Mouse (Mus musculus): ENCODE data around the gene Akr1cl.
A peak's percentile ranks its signal among the peaks of the same experiment; 100 is the strongest.

The Akr1cl gene

DNA sequence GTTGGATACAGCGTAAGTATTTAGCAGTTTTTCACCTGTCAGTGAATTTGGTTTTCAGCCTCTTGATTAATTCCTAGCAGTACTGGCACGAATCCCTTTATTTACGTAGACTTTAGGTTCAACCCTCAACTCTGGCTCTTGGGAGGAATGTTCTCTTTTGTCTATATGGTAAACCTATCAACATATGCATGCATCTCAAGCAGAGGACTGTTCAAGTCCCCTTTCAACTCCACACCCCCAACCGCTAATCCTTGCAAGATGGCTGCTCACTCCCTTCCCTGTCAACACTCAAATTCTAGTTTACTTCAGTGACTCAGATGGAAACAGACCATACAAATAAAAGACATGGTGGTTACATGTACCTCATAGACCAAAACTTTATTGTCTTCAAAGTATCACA lies 19.8 kb downstream of the Akr1cl start:
- no peaks in the 10 kb centered on the region for H3K36me3 ChIP-seq (ENCODE audit: insufficient read depth, low read length)
- H3K4me3 ChIP-seq (replicated peaks; ENCODE audit: low read length) = no peak overlapping the region
- H3K27me3 ChIP-seq (ENCODE audit: insufficient read depth, low read length) = no peaks in the 10 kb centered on the region
- TF ChIP-seq NANOG (IDR thresholded peaks at IDR 0.05; ENCODE audit: borderline replicate concordance, low read length) (peak; percentile 24; the same call in 1 of the 2 replicates), CTCF (conservative IDR thresholded peaks at IDR 0.05; ENCODE audit: low read length) (no peak), POU5F1 (IDR thresholded peaks at IDR 0.05; ENCODE audit: borderline replicate concordance, low read length) (no peak)
- H3K9me3 ChIP-seq (ENCODE audit: low read length) = no peaks in the 10 kb centered on the region
- peaks cover 12% of the 10 kb centered on the region for H3K4me1 ChIP-seq (replicated peaks; ENCODE audit: low read depth, low read length)

GRCm38 (mm10) chr1:65010153-65010552 lies 22.4 kb downstream of the Akr1cl start:
- peak; percentile 76 for TF ChIP-seq CTCF (conservative IDR thresholded peaks at IDR 0.05; ENCODE audit: low read length)
- no peak for TF ChIP-seq NANOG (IDR thresholded peaks at IDR 0.05; ENCODE audit: borderline replicate concordance, low read length)
- Histone ChIP-seq H3K9me3 (ENCODE audit: low read length) (peaks cover 6% of the 10 kb centered on the region; the same call in 1 of the 2 replicates), H3K4me3 (replicated peaks; ENCODE audit: low read length) (no peak overlapping the region), H3K4me1 (replicated peaks; ENCODE audit: low read depth, low read length) (peaks cover 17% of the 10 kb centered on the region), H3K27me3 (ENCODE audit: insufficient read depth, low read length) (no peaks in the 10 kb centered on the region), H3K36me3 (ENCODE audit: insufficient read depth, low read length) (no peaks in the 10 kb centered on the region)

DNA sequence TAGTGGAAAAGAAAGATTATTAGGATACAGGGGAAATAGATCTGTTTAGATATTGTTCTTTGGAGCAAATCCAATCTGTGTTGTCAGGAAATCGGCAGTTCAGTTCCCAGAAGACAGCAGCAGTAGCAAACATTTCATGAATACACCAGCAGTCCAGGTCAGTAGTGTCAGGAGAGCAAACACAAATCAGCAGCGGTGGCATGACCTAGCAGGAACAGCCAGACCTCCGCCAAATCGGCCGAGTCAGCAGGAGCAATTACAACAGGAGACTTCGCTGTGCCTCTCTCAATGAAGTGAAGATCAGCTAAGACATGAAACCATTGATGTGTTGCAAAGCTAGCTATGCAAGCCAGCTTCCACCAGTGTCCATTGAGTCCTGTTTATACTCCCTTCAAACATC lies 27.0 kb downstream of the Akr1cl start:
- Histone ChIP-seq H3K27me3 (ENCODE audit: insufficient read depth, low read length) (peaks cover 3% of the 10 kb centered on the region; the same call in 1 of the 2 replicates), H3K4me1 (replicated peaks; ENCODE audit: low read depth, low read length) (peaks cover 7% of the 10 kb centered on the region; the same call in 1 of the 2 replicates), H3K36me3 (ENCODE audit: insufficient read depth, low read length) (no peaks in the 10 kb centered on the region), H3K4me3 (replicated peaks; ENCODE audit: low read length) (no peak overlapping the region), H3K9me3 (ENCODE audit: low read length) (peaks cover 6% of the 10 kb centered on the region; the same call in 1 of the 2 replicates)
- TF ChIP-seq POU5F1 (IDR thresholded peaks at IDR 0.05; ENCODE audit: borderline replicate concordance, low read length) = no peak
- TF ChIP-seq NANOG (IDR thresholded peaks at IDR 0.05; ENCODE audit: borderline replicate concordance, low read length) = no peak
- no peak for TF ChIP-seq CTCF (conservative IDR thresholded peaks at IDR 0.05; ENCODE audit: low read length)

- TF ChIP-seq NANOG (IDR thresholded peaks at IDR 0.05; ENCODE audit: borderline replicate concordance, low read length) (no peak), CTCF (conservative IDR thresholded peaks at IDR 0.05; ENCODE audit: low read length) (no peak), POU5F1 (IDR thresholded peaks at IDR 0.05; ENCODE audit: borderline replicate concordance, low read length) (no peak)
Measured at GRCm38 (mm10) chr1:65004526-65004925, 28.0 kb downstream of the Akr1cl start.

GRCm38 (mm10) chr1:64993206-64993605 lies 39.4 kb downstream of the Akr1cl start:
- Histone ChIP-seq H3K36me3 (ENCODE audit: insufficient read depth, low read length) (no peaks in the 10 kb centered on the region), H3K27me3 (ENCODE audit: insufficient read depth, low read length) (peaks cover 6% of the 10 kb centered on the region; the same call in 1 of the 2 replicates), H3K4me1 (replicated peaks; ENCODE audit: low read depth, low read length) (peaks cover 3% of the 10 kb centered on the region; the same call in 1 of the 2 replicates), H3K4me3 (replicated peaks; ENCODE audit: low read length) (no peak overlapping the region), H3K9me3 (ENCODE audit: low read length) (no peaks in the 10 kb centered on the region)
- no peak for TF ChIP-seq CTCF (conservative IDR thresholded peaks at IDR 0.05; ENCODE audit: low read length)
- no peak for TF ChIP-seq NANOG (IDR thresholded peaks at IDR 0.05; ENCODE audit: borderline replicate concordance, low read length)
- TF ChIP-seq POU5F1 (IDR thresholded peaks at IDR 0.05; ENCODE audit: borderline replicate concordance, low read length) = no peak

More at GRCm38 (mm10) chr1:65004526-65004925, 28.0 kb downstream of the Akr1cl start:
- Histone ChIP-seq H3K9me3 (ENCODE audit: low read length) (peaks cover 6% of the 10 kb centered on the region; the same call in 1 of the 2 replicates), H3K4me1 (replicated peaks; ENCODE audit: low read depth, low read length) (peaks cover 7% of the 10 kb centered on the region; the same call in 1 of the 2 replicates), H3K27me3 (ENCODE audit: insufficient read depth, low read length) (peaks cover 3% of the 10 kb centered on the region; the same call in 1 of the 2 replicates), H3K4me3 (replicated peaks; ENCODE audit: low read length) (no peak overlapping the region), H3K36me3 (ENCODE audit: insufficient read depth, low read length) (no peaks in the 10 kb centered on the region)

- no peak for TF ChIP-seq CTCF (conservative IDR thresholded peaks at IDR 0.05; ENCODE audit: low read length)
- TF ChIP-seq POU5F1 (IDR thresholded peaks at IDR 0.05; ENCODE audit: borderline replicate concordance, low read length) = no peak
- no peak for TF ChIP-seq NANOG (IDR thresholded peaks at IDR 0.05; ENCODE audit: borderline replicate concordance, low read length)
- Histone ChIP-seq H3K36me3 (ENCODE audit: insufficient read depth, low read length) (no peaks in the 10 kb centered on the region), H3K27me3 (ENCODE audit: insufficient read depth, low read length) (no peaks in the 10 kb centered on the region), H3K4me1 (replicated peaks; ENCODE audit: low read depth, low read length) (no peaks in the 10 kb centered on the region), H3K4me3 (replicated peaks; ENCODE audit: low read length) (no peak overlapping the region), H3K9me3 (ENCODE audit: low read length) (peaks cover 7% of the 10 kb centered on the region)
Measured at GRCm38 (mm10) chr1:64988176-64988575, 44.4 kb downstream of the Akr1cl start.

- H3K36me3 ChIP-seq (ENCODE audit: insufficient read depth, low read length) = no peaks in the 10 kb centered on the region
- H3K27me3 ChIP-seq (ENCODE audit: insufficient read depth, low read length) = no peaks in the 10 kb centered on the region
- no peaks in the 10 kb centered on the region for H3K4me1 ChIP-seq (replicated peaks; ENCODE audit: low read depth, low read length)
- peaks cover 19% of the 10 kb centered on the region for H3K9me3 ChIP-seq (ENCODE audit: low read length)
- no peak overlapping the region for H3K4me3 ChIP-seq (replicated peaks; ENCODE audit: low read length)
- TF ChIP-seq POU5F1 (IDR thresholded peaks at IDR 0.05; ENCODE audit: borderline replicate concordance, low read length) (no peak), NANOG (IDR thresholded peaks at IDR 0.05; ENCODE audit: borderline replicate concordance, low read length) (no peak), CTCF (conservative IDR thresholded peaks at IDR 0.05; ENCODE audit: low read length) (peak; percentile 38)
Measured at GRCm38 (mm10) chr1:64986120-64986519, 46.4 kb downstream of the Akr1cl start.

DNA sequence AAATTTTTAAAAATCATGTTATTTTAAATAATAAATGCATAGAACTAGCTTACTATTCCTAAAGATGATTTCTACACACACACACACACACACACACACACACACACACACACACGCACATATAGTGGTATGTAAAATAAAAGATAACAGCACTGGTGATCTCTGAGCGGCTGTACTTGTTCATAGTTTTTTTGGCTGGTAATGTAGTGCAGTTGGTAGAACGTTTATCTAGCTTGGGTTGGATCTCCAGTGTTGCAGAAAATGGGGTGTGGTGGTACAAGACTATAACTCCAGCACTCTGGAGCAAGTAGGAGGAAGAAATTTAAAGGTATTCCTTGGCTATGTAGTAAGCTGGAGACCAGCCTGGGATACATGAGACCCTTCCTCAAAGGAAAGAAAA lies 49.3 kb downstream of the Akr1cl start:
- Histone ChIP-seq H3K4me3 (replicated peaks; ENCODE audit: low read length) (no peak overlapping the region), H3K27me3 (ENCODE audit: insufficient read depth, low read length) (no peaks in the 10 kb centered on the region), H3K9me3 (ENCODE audit: low read length) (peaks cover 19% of the 10 kb centered on the region), H3K36me3 (ENCODE audit: insufficient read depth, low read length) (no peaks in the 10 kb centered on the region), H3K4me1 (replicated peaks; ENCODE audit: low read depth, low read length) (peaks cover 2% of the 10 kb centered on the region)
- TF ChIP-seq NANOG (IDR thresholded peaks at IDR 0.05; ENCODE audit: borderline replicate concordance, low read length) (no peak), CTCF (conservative IDR thresholded peaks at IDR 0.05; ENCODE audit: low read length) (no peak), POU5F1 (IDR thresholded peaks at IDR 0.05; ENCODE audit: borderline replicate concordance, low read length) (no peak)

DNA sequence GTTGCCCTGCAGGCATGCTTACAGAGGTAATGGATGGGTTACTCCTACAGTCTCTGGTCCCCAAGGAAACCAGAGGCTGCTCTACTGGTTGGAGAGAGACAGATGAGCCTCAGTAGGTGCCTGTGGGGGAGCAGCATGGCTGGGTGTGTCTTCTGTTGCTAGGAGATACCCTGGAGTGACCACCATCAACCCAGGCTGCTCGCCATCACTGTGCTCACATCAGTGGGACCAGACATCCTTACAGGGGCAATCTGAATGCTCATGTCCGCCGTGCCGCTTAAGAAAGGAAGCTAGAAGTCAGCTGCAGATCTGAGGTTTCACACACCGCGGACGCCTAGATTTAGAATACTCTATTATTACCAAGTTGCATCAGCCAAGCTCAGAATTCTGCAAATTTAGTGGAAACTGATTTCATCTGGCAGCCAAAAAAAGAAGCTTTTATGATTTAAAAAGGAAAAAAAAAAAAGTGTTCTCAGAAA lies 54.2 kb downstream of the Akr1cl start:
- TF ChIP-seq POU5F1 (IDR thresholded peaks at IDR 0.05; ENCODE audit: borderline replicate concordance, low read length) = no peak
- no peak for TF ChIP-seq CTCF (conservative IDR thresholded peaks at IDR 0.05; ENCODE audit: low read length)
- no peak for TF ChIP-seq NANOG (IDR thresholded peaks at IDR 0.05; ENCODE audit: borderline replicate concordance, low read length)
- Histone ChIP-seq H3K4me3 (replicated peaks; ENCODE audit: low read length) (no peak overlapping the region), H3K36me3 (ENCODE audit: insufficient read depth, low read length) (no peaks in the 10 kb centered on the region)

More for the DNA sequence above, 54.2 kb downstream of the Akr1cl start:
- Histone ChIP-seq H3K9me3 (ENCODE audit: low read length) (peaks cover 14% of the 10 kb centered on the region), H3K4me1 (replicated peaks; ENCODE audit: low read depth, low read length) (peaks cover 18% of the 10 kb centered on the region), H3K27me3 (ENCODE audit: insufficient read depth, low read length) (no peaks in the 10 kb centered on the region)

Data from E14TG2a.4 (cell line).